Mouse (Mus musculus) C2C12 (cell line): ENCODE results near the gene Dnajc22. TPM values are rescaled to one million over a fixed set of nuclear protein-coding genes. Genes with fewer than 3 reads are reported as not detected.
A peak's percentile ranks its signal among the peaks of the same experiment; 100 is the strongest.

Source experiments
- H3K27me3 ChIP-seq: one replicate; pipeline ENCODE4 v1.6.1; 2011; ENCODE audit not compliant: control insufficient read depth, insufficient read depth, insufficient read length
- H3K36me3 ChIP-seq: one replicate; pipeline ENCODE4 v1.6.1; 2011; ENCODE audit not compliant: control insufficient read depth, insufficient read depth
- H3K4me3 ChIP-seq: one replicate; pipeline ENCODE4 v1.5.1; 2011; ENCODE audit warnings: mild to moderate bottlenecking, control low read depth; ENCODE audit not compliant: poor library complexity, insufficient read depth, severe bottlenecking
- H3K79me2 ChIP-seq: one replicate; pipeline ENCODE4 v1.6.1; 2011; ENCODE audit not compliant: control insufficient read depth, insufficient read depth
- H3K79me3 ChIP-seq: one replicate; pipeline ENCODE4 v1.6.1; 2011; ENCODE audit warnings: low read depth, control low read depth
- H3ac ChIP-seq: one replicate; pipeline ENCODE3; 2011; ENCODE audit warnings: low read depth; ENCODE audit not compliant: control insufficient read depth, insufficient read length
- CEBPB ChIP-seq: IDR thresholded peaks from one replicate; pipeline ENCODE4 v1.6.1; 2011; ENCODE audit warnings: low read depth, mild to moderate bottlenecking, control low read depth, moderate library complexity
- CTCF ChIP-seq: IDR thresholded peaks from one replicate; pipeline ENCODE4 v1.5.1; 2011; ENCODE audit not compliant: control insufficient read depth, insufficient read depth, insufficient read length
- FOSL1 ChIP-seq: IDR thresholded peaks from one replicate; pipeline ENCODE4 v1.8.0; 2011; ENCODE audit warnings: mild to moderate bottlenecking, low read length; ENCODE audit not compliant: poor library complexity, insufficient read depth, severe bottlenecking
- MAX ChIP-seq: IDR thresholded peaks from one replicate; pipeline ENCODE4 v1.6.1; 2011; ENCODE audit warnings: mild to moderate bottlenecking, control low read depth
- MYOD1 ChIP-seq: IDR thresholded peaks from one replicate; pipeline ENCODE4 v1.6.1; 2011; ENCODE audit warnings: low read depth; ENCODE audit not compliant: control insufficient read depth, insufficient read length
- MYOG ChIP-seq: IDR thresholded peaks from one replicate; pipeline ENCODE4 v1.6.1; 2011; ENCODE audit not compliant: control insufficient read depth, insufficient read length; ENCODE audit errors: extremely low read depth
- USF1 ChIP-seq: IDR thresholded peaks from one replicate; pipeline ENCODE4 v1.6.1; 2011; ENCODE audit warnings: low read depth, mild to moderate bottlenecking, control low read depth, moderate library complexity
- polyA plus RNA-seq: library from polyadenylated mRNA; unstranded; fragments of >200 nt; fragmentation: generic; extraction: Trizol; gene quantifications from one replicate; pipeline ENCODE4 v1.2.1, GENCODE M21; 2012; ENCODE audit warnings: missing spikeins

Dnajc22 gene
- polyA plus RNA-seq, 1 experiment, result 0.74 TPM

DNA sequence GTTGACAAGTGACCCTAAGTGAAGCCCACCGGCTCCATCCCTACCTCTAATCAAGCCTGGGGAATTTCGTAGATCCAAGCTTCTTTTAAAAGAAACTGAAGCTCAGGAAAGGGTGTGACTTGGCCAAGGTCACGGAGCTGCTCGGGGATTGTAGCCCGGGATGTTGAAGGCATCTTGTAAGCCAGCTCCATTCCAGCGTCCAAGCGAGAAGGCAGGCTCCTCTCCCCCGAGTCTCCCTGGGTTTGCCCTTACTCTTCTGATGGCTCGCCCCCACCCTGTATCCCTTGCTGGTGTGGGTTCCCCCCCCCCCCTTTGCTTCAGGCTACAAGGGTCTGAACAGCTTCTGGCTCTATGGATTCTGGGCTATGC lies 5.5 kb downstream of the Dnajc22 start:
- TF ChIP-seq CEBPB (no peak), USF1 (no peak), MAX (no peak), MYOD1 (no peak), CTCF (no peak), FOSL1 (no peak), MYOG (no peak)
- H3K27me3 ChIP-seq, result peaks cover 30% of the 10 kb centered on the region
- H3K36me3 ChIP-seq, result no peaks in the 10 kb centered on the region
- no peaks in the 10 kb centered on the region for H3K79me3 ChIP-seq
- no peaks in the 10 kb centered on the region for H3K79me2 ChIP-seq
- no peak overlapping the region for H3ac ChIP-seq
- H3K4me3 ChIP-seq, result no peak overlapping the region

DNA sequence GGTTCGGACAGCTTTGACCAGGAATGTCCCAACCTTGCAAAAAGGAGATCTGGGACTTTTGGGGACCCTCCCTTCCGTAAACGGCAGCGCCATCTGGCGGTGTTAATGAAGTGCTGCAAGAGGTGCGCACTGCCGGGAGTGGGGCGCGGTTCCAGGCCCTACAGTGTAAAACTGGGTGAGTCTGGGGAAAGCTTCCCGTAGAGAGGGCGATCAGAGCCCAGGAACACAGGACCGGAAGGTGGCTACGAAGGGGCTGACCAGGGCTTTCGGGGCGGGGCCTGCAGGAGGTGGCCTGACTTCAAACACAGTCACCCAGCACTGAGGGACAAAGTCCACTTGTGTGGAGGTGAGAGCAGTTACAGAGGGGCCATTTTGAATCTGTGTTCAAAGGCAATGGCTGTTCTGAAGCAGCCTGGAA lies 6.2 kb downstream of the Dnajc22 start:
- Histone ChIP-seq H3K79me3 (no peaks in the 10 kb centered on the region), H3ac (peak overlapping the region; percentile 22), H3K4me3 (no peak overlapping the region), H3K27me3 (peaks cover 30% of the 10 kb centered on the region), H3K79me2 (no peaks in the 10 kb centered on the region), H3K36me3 (no peaks in the 10 kb centered on the region)
- no peak for TF ChIP-seq MAX
- TF ChIP-seq CTCF, result peak; percentile 96
- peak; percentile 4 for TF ChIP-seq CEBPB
- no peak for TF ChIP-seq MYOG

GRCm38 (mm10) chr15:99099984-99100383 lies 7.0 kb downstream of the Dnajc22 start:
- Histone ChIP-seq H3K79me2 (no peaks in the 10 kb centered on the region), H3K4me3 (no peak overlapping the region), H3K36me3 (no peaks in the 10 kb centered on the region), H3K27me3 (peaks cover 30% of the 10 kb centered on the region), H3ac (no peak overlapping the region), H3K79me3 (no peaks in the 10 kb centered on the region)
- TF ChIP-seq MYOD1 (no peak), MYOG (no peak), FOSL1 (no peak), CTCF (no peak), CEBPB (no peak), USF1 (no peak), MAX (no peak)

DNA sequence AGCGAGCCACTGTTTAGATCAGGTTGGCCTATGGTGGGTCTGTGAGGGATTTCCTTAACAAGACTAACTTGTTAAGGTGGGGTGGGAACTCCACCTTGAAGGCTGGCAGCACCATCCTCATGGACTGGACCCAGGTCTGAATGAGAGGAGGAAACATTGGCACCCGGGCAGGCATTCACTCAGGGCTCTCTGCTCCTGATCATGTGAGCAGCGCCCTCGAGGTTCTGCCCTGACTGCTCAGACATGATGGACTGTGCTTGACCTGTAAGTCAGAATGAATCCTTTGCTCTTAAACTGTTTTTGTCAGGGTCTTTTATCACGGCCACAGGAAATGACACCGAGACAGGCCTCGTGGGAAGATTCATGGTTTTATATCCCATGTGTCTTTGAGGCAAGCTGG lies 12.3 kb downstream of the Dnajc22 start:
- Histone ChIP-seq H3K27me3 (no peaks in the 10 kb centered on the region), H3ac (no peak overlapping the region)

DNA sequence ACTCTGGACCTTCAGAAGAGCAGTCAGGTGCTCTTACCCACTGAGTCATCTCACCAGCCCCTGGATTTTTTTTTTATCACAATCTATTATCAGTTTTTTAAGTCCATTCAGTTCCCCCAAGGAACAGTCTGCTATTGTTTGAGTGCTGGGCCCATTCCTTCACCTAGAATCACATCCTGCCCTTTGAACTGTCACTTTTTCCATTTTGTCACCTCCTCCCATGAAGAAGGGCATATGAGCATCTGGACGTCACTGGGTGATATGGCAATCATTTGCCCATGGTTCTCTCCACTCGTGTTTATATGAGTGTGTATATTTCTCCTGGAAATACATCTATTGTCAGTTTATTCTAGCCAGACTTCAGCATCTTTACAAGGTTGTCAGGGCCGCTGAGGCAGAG lies 14.9 kb downstream of the Dnajc22 start:
- TF ChIP-seq MYOD1 (no peak), USF1 (no peak), CTCF (no peak), FOSL1 (no peak), CEBPB (no peak), MAX (no peak), MYOG (no peak)
- Histone ChIP-seq H3K27me3 (no peaks in the 10 kb centered on the region), H3K36me3 (no peaks in the 10 kb centered on the region), H3K4me3 (no peak overlapping the region), H3K79me3 (no peaks in the 10 kb centered on the region), H3K79me2 (no peaks in the 10 kb centered on the region), H3ac (no peak overlapping the region)

More for the DNA sequence above, 12.3 kb downstream of the Dnajc22 start:
- no peaks in the 10 kb centered on the region for H3K36me3 ChIP-seq
- H3K79me2 ChIP-seq, result no peaks in the 10 kb centered on the region
- H3K79me3 ChIP-seq, result no peaks in the 10 kb centered on the region
- no peak overlapping the region for H3K4me3 ChIP-seq
- no peak for TF ChIP-seq MAX
- no peak for TF ChIP-seq MYOD1
- no peak for TF ChIP-seq USF1
- TF ChIP-seq FOSL1, result no peak
- no peak for TF ChIP-seq CTCF
- TF ChIP-seq MYOG, result no peak
- no peak for TF ChIP-seq CEBPB

- Histone ChIP-seq H3K79me3 (no peaks in the 10 kb centered on the region), H3K36me3 (no peaks in the 10 kb centered on the region), H3K27me3 (no peaks in the 10 kb centered on the region), H3ac (no peak overlapping the region), H3K79me2 (no peaks in the 10 kb centered on the region), H3K4me3 (no peak overlapping the region)
- no peak for TF ChIP-seq FOSL1
- no peak for TF ChIP-seq MYOG
- TF ChIP-seq MYOD1, result no peak
- no peak for TF ChIP-seq USF1
- TF ChIP-seq CEBPB, result no peak
- TF ChIP-seq MAX, result no peak
- no peak for TF ChIP-seq CTCF
Observed at GRCm38 (mm10) chr15:99111139-99111538, 18.2 kb downstream of the Dnajc22 start.
